Mouse (Mus musculus): Measurements from ENCODE around the gene Rbm14. TPM values are rescaled to one million over a fixed set of nuclear protein-coding genes. Genes with fewer than 3 reads are reported as not detected.

Rbm14 gene
- total and polyA plus RNA-seq, 2 experiments from 2014 or later = 21.2 to 25.3 TPM

- Histone ChIP-seq H3K9me3 (replicated peaks; ENCODE audit: control insufficient read depth, low read length) (no peaks in the 10 kb centered on the region), H3K4me3 (ENCODE audit: low read depth, low read length) (no peak overlapping the region), H3K27ac (ENCODE audit: low read depth) (no peak overlapping the region), H3K27me3 (ENCODE audit: control insufficient read depth, insufficient read depth, low read length) (no peaks in the 10 kb centered on the region), H3K9ac (replicated peaks; ENCODE audit: low read depth, low read length) (no peak overlapping the region), H3K4me1 (ENCODE audit: control insufficient read depth, insufficient read depth) (peaks cover 9% of the 10 kb centered on the region), H3K36me3 (replicated peaks; ENCODE audit: control insufficient read depth, insufficient read depth, low read length) (peaks cover 55% of the 10 kb centered on the region), H3K4me2 (ENCODE audit: low read depth, low read length) (no peak overlapping the region)
- TF ChIP-seq CTCF (IDR thresholded peaks at IDR 0.05; ENCODE audit: low read depth) = no peak
- TF ChIP-seq EP300 (IDR thresholded peaks at IDR 0.05; ENCODE audit: low read depth) = no peak
- DNase-seq (ENCODE audit: low spot score) (no peak), ATAC-seq (ENCODE audit: insufficient read depth, low read depth) (no peak)
- 92% methylated on average over 2 of the region's 2 CpGs for WGBS
Observed at GRCm38 (mm10) chr19:4797846-4798245, 13.6 kb downstream of the Rbm14 start.

- Histone ChIP-seq H3K27ac (ENCODE audit: low read depth) (no peak overlapping the region), H3K9ac (replicated peaks; ENCODE audit: low read depth, low read length) (no peak overlapping the region), H3K4me2 (ENCODE audit: low read depth, low read length) (no peak overlapping the region), H3K4me3 (ENCODE audit: low read depth, low read length) (no peak overlapping the region), H3K4me1 (ENCODE audit: control insufficient read depth, insufficient read depth) (peaks cover 18% of the 10 kb centered on the region), H3K27me3 (ENCODE audit: control insufficient read depth, insufficient read depth, low read length) (no peaks in the 10 kb centered on the region), H3K36me3 (replicated peaks; ENCODE audit: control insufficient read depth, insufficient read depth, low read length) (peaks cover 48% of the 10 kb centered on the region), H3K9me3 (replicated peaks; ENCODE audit: control insufficient read depth, low read length) (no peaks in the 10 kb centered on the region)
- DNase-seq (ENCODE audit: low spot score) (no peak), ATAC-seq (ENCODE audit: insufficient read depth, low read depth) (no peak)
- 83% methylated on average over 1 of the region's 1 CpGs for WGBS
- TF ChIP-seq CTCF (IDR thresholded peaks at IDR 0.05; ENCODE audit: low read depth) (no peak), EP300 (IDR thresholded peaks at IDR 0.05; ENCODE audit: low read depth) (no peak)
Observed at GRCm38 (mm10) chr19:4795929-4796328, 15.5 kb downstream of the Rbm14 start.

GRCm38 (mm10) chr19:4793831-4794422 lies 17.5 kb downstream of the Rbm14 start, which contains the start of gene Rbm4:
Gene Rbm4, minus strand, starts transcription at chr19:4793901.
- Histone ChIP-seq H3K9ac (replicated peaks; ENCODE audit: low read depth, low read length) (peak within 1 kb of the TSS; percentile 77), H3K27ac (ENCODE audit: low read depth) (peak within 1 kb of the TSS; percentile 88), H3K36me3 (replicated peaks; ENCODE audit: control insufficient read depth, insufficient read depth, low read length) (peaks cover 40% of the 10 kb centered on the region), H3K4me2 (ENCODE audit: low read depth, low read length) (peak within 1 kb of the TSS; percentile 83), H3K9me3 (replicated peaks; ENCODE audit: control insufficient read depth, low read length) (no peaks in the 10 kb centered on the region), H3K4me3 (ENCODE audit: low read depth, low read length) (peak within 1 kb of the TSS; percentile 69), H3K4me1 (ENCODE audit: control insufficient read depth, insufficient read depth) (peaks cover 25% of the 10 kb centered on the region), H3K27me3 (ENCODE audit: control insufficient read depth, insufficient read depth, low read length) (no peaks in the 10 kb centered on the region)
- WGBS = 0% methylated on average over 31 of the region's 31 CpGs
- DNase-seq (ENCODE audit: low spot score) (peak; percentile 99), ATAC-seq (ENCODE audit: insufficient read depth, low read depth) (peak; percentile 98)
- no peak for TF ChIP-seq CTCF (IDR thresholded peaks at IDR 0.05; ENCODE audit: low read depth)

GRCm38 (mm10) chr19:4793281-4793830 lies 18.1 kb downstream of the Rbm14 start:
- H3K27ac ChIP-seq (ENCODE audit: low read depth) = peak overlapping the region; percentile 88
- DNase-seq (ENCODE audit: low spot score) (peak; percentile 38), ATAC-seq (ENCODE audit: insufficient read depth, low read depth) (peak; percentile 54; the same call in 1 of the 2 replicates)
- peak overlapping the region; percentile 83 for H3K4me2 ChIP-seq (ENCODE audit: low read depth, low read length)
- H3K4me1 ChIP-seq (ENCODE audit: control insufficient read depth, insufficient read depth) = peaks cover 25% of the 10 kb centered on the region
- no peak for TF ChIP-seq CTCF (IDR thresholded peaks at IDR 0.05; ENCODE audit: low read depth)
- TF ChIP-seq EP300 (IDR thresholded peaks at IDR 0.05; ENCODE audit: low read depth) = no peak
- H3K27me3 ChIP-seq (ENCODE audit: control insufficient read depth, insufficient read depth, low read length) = no peaks in the 10 kb centered on the region
- H3K4me3 ChIP-seq (ENCODE audit: low read depth, low read length) = peak overlapping the region; percentile 69
- H3K9ac ChIP-seq (replicated peaks; ENCODE audit: low read depth, low read length) = peak overlapping the region; percentile 77
- peaks cover 40% of the 10 kb centered on the region for H3K36me3 ChIP-seq (replicated peaks; ENCODE audit: control insufficient read depth, insufficient read depth, low read length)
- H3K9me3 ChIP-seq (replicated peaks; ENCODE audit: control insufficient read depth, low read length) = no peaks in the 10 kb centered on the region
- WGBS = 0% methylated on average over 16 of the region's 16 CpGs

GRCm38 (mm10) chr19:4786313-4786712 lies 25.1 kb downstream of the Rbm14 start:
- DNase-seq (ENCODE audit: low spot score) = no peak
- Histone ChIP-seq H3K27me3 (ENCODE audit: control insufficient read depth, insufficient read depth, low read length) (no peaks in the 10 kb centered on the region), H3K9ac (replicated peaks; ENCODE audit: low read depth, low read length) (no peak overlapping the region), H3K27ac (ENCODE audit: low read depth) (no peak overlapping the region), H3K4me2 (ENCODE audit: low read depth, low read length) (no peak overlapping the region), H3K36me3 (replicated peaks; ENCODE audit: control insufficient read depth, insufficient read depth, low read length) (peaks cover 73% of the 10 kb centered on the region), H3K4me3 (ENCODE audit: low read depth, low read length) (no peak overlapping the region), H3K9me3 (replicated peaks; ENCODE audit: control insufficient read depth, low read length) (no peaks in the 10 kb centered on the region), H3K4me1 (ENCODE audit: control insufficient read depth, insufficient read depth) (peaks cover 22% of the 10 kb centered on the region)
- ATAC-seq (ENCODE audit: insufficient read depth, low read depth) = no peak
- TF ChIP-seq EP300 (IDR thresholded peaks at IDR 0.05; ENCODE audit: low read depth) (no peak), CTCF (IDR thresholded peaks at IDR 0.05; ENCODE audit: low read depth) (no peak)
- 93% methylated on average over 2 of the region's 2 CpGs for WGBS

All from heart, postnatal 0 days (tissue).